Mouse (Mus musculus) forebrain, embryonic 14.5 days (tissue): ENCODE measurements around the gene Pabpn1. TPM values are rescaled to one million over a fixed set of nuclear protein-coding genes. Genes with fewer than 3 reads are reported as not detected.

ENCODE experiments used
- ATAC-seq: fragments of 200-750 bp; cut with Nextera tagmentation; 2 replicates; pipeline ENCODE4 v1.8.0; 2017; ENCODE audit warnings: mild to moderate bottlenecking, moderate library complexity
- DNase-seq: peaks from one replicate; pipeline ENCODE4 v3.0.0-alpha.2; 2015; ENCODE audit warnings: low spot score
- H3K27ac ChIP-seq: fragments of 300-500 bp; sonication (generic); 2 replicates; pipeline ENCODE4 v1.5.1; 2014; ENCODE audit warnings: low read depth, mild to moderate bottlenecking, control low read depth, low read length, moderate library complexity
- H3K27me3 ChIP-seq: fragments of 300-500 bp; sonication (generic); replicated peaks from 2 replicates; pipeline ENCODE4 v1.6.1; 2014; ENCODE audit warnings: low read length, control low read depth, mixed read lengths; ENCODE audit not compliant: control insufficient read depth, insufficient read depth
- H3K36me3 ChIP-seq: fragments of 300-500 bp; sonication (generic); 2 replicates; pipeline ENCODE4 v1.6.1; 2014; ENCODE audit warnings: low read length, control low read depth; ENCODE audit not compliant: control insufficient read depth, insufficient read depth
- H3K4me1 ChIP-seq: fragments of 300-500 bp; sonication (generic); 2 replicates; pipeline ENCODE4 v1.6.1; 2014; ENCODE audit warnings: antibody characterized with exemption, low read length, control low read depth; ENCODE audit not compliant: control insufficient read depth, insufficient read depth
- H3K4me2 ChIP-seq: fragments of 300-500 bp; sonication (generic); 2 replicates; pipeline ENCODE4 v1.6.1; 2014; ENCODE audit warnings: mild to moderate bottlenecking, control low read depth, low read length
- H3K4me3 ChIP-seq: fragments of 300-500 bp; sonication (generic); 2 replicates; pipeline ENCODE4 v1.5.1; 2014; ENCODE audit warnings: low read depth, low read length, control low read depth
- H3K9ac ChIP-seq: fragments of 300-500 bp; sonication (generic); 2 replicates; pipeline ENCODE4 v1.6.1; 2014; ENCODE audit warnings: mild to moderate bottlenecking, low read length, control low read depth, moderate library complexity
- H3K9me3 ChIP-seq: fragments of 300-500 bp; sonication (generic); replicated peaks from 2 replicates; pipeline ENCODE4 v1.6.1; 2016; ENCODE audit warnings: low read length, control low read depth, mixed read lengths; ENCODE audit not compliant: control insufficient read depth
- WGBS: fragments of 180-500 bp; shearing (Covaris S2); extraction: QIAGEN DNeasy Blood & Tissue Kit; methylation state at CpG from one replicate; pipeline ENCODE4 v1.1.7; 2014; 5-methylcytosine and 5-hydroxymethylcytosine counted together
- polyA plus RNA-seq: library from polyadenylated mRNA; unstranded; fragments of >200 nt; fragmentation: Nextera tagmentation; extraction: Ambion mirVana; gene quantifications from 2 replicates; pipeline ENCODE4 v1.2.1, GENCODE M21; 2014

Gene Pabpn1
- polyA plus RNA-seq, 1 experiment from 2014 or later, result 140 TPM

DNA sequence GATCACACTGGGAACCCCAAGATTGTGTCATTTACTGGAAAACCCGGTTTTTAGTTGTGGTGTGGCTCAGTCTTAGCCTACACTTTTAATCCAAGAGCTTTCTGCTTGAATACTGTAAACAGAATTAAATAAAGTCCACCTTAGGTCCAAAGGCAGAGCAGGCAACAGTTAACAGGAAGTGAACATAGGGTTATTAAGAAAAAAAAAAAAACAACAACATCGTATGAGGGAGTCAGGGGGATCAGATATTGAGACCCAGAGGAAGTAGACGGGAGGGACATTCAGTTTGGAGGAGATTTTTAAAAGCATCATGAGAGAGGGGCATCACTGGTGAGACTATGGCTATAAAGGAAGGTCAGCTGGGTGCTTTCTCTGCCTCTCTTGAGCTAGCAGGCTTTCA, 26.0 kb upstream of the Pabpn1 start:
- Histone ChIP-seq H3K4me1 (peaks cover 5% of the 10 kb centered on the region), H3K9ac (no peak overlapping the region), H3K4me2 (no peak overlapping the region), H3K9me3 (no peaks in the 10 kb centered on the region), H3K4me3 (no peak overlapping the region), H3K27me3 (no peaks in the 10 kb centered on the region), H3K36me3 (no peaks in the 10 kb centered on the region), H3K27ac (no peak overlapping the region)
- DNase-seq, result no peak
- 51% methylated on average over 3 of the region's 3 CpGs for WGBS
- no peak for ATAC-seq

DNA sequence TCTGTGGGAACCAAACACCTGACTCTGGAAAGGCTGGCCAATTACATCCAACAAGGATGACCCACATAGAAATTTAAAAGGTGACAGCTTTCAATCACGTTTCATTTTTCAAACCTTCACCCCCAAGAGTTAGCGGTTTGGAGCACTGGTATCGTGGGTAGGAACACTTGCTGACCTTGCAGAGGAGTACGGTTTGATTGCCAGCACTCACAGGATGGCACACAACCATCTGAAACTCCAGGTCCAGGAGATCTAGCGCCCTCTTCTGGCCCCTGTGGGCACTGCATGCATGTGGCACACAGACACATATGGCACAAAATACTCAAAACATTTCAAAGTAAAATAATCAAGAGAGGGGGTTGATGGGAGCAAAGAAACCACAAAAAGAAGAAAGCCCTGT, 25.4 kb upstream of the Pabpn1 start:
- no peak for ATAC-seq
- Histone ChIP-seq H3K36me3 (no peaks in the 10 kb centered on the region), H3K4me2 (no peak overlapping the region), H3K27ac (no peak overlapping the region), H3K4me1 (peaks cover 5% of the 10 kb centered on the region), H3K4me3 (no peak overlapping the region), H3K27me3 (no peaks in the 10 kb centered on the region), H3K9me3 (no peaks in the 10 kb centered on the region), H3K9ac (no peak overlapping the region)
- no peak for DNase-seq
- WGBS, result 63% methylated on average over 5 of the region's 5 CpGs

DNA sequence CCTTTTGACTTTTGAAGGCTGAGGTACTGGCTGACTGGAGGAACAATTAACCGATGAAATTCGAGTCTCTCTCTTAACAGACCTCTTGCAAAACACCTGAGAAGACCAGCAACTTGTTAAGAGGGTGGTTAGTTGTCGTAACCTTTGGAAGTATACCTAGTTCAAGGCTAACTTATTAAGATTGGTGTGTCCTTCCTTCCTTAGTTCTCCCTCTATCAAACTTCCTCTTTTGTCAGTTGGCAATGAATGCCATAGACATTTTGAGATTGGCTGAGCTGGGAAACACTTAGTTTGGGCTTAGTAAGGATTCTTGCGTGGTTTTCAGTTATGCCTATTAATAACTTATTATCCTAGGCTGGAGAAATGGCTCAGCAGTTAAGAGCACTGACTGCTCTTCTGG, 24.3 kb upstream of the Pabpn1 start:
- H3K27ac ChIP-seq, result no peak overlapping the region
- no peaks in the 10 kb centered on the region for H3K36me3 ChIP-seq
- no peak for ATAC-seq
- no peak for DNase-seq
- no peaks in the 10 kb centered on the region for H3K9me3 ChIP-seq
- no peaks in the 10 kb centered on the region for H3K27me3 ChIP-seq
- no peak overlapping the region for H3K4me3 ChIP-seq
- H3K4me2 ChIP-seq, result no peak overlapping the region
- 90% methylated on average over 4 of the region's 4 CpGs for WGBS
- H3K9ac ChIP-seq, result no peak overlapping the region
- peaks cover 5% of the 10 kb centered on the region for H3K4me1 ChIP-seq

DNA sequence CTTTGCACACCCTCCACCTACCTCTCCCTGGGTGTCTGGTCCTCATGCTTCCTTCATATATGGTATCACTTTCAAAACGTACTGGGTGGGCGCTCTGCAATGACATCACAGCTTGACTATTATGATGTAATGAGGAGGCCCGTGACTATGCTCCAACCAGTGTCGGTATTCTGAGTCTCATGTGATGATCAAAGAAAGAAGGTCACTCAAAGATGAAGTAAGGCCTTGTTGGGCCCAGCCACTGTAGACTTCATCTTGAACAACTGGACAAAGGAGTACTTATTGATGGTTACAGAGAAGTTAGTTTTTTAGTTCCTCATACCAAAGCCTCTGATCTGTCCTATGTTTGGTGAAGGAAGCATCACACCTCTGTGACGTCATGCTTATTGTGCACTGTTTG, 21.4 kb upstream of the Pabpn1 start, which contains the start of gene Homez:
Homez (minus strand) TSS at position 101 of the 400 bp plus-strand sequence.
- DNase-seq (no peak), ATAC-seq (no peak)
- whole genome bisulfite sequencing, result 90% methylated on average over 5 of the region's 5 CpGs
- Histone ChIP-seq H3K27me3 (no peaks in the 10 kb centered on the region), H3K4me3 (no peak within 1 kb of the TSS), H3K27ac (no peak within 1 kb of the TSS), H3K9ac (no peak within 1 kb of the TSS), H3K9me3 (no peaks in the 10 kb centered on the region), H3K36me3 (no peaks in the 10 kb centered on the region), H3K4me2 (no peak within 1 kb of the TSS), H3K4me1 (0 out of 2 replicates have a peak, but pooled peaks cover 5% of the 10 kb centered on the region)

DNA sequence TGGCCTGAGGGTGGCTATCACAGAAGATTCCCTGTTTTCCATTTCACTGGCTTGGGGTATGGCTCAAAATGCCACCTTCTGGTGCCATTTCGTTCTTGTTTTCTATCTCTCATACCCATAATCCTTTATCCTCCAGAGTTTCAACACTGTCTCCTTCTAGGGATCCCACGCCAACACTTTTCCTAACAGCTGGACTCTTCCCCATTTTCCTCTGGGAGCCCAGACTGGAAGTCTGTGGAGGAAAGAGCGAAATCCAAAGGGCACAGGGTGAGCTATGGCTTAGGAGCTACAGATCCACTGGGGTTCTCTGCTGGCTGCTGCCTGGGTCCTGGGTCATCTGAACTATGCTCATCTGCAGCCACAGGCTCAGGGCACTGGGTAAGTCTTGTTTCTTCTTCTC, 18.1 kb upstream of the Pabpn1 start:
- no peaks in the 10 kb centered on the region for H3K9me3 ChIP-seq
- H3K4me2 ChIP-seq, result no peak overlapping the region
- 93% methylated on average over 3 of the region's 3 CpGs for WGBS
- no peak overlapping the region for H3K27ac ChIP-seq
- peaks cover 10% of the 10 kb centered on the region; the same call in 1 of the 2 replicates for H3K4me1 ChIP-seq
- ATAC-seq, result no peak
- H3K36me3 ChIP-seq, result no peaks in the 10 kb centered on the region
- H3K4me3 ChIP-seq, result no peak overlapping the region
- no peak for DNase-seq
- no peaks in the 10 kb centered on the region for H3K27me3 ChIP-seq
- H3K9ac ChIP-seq, result no peak overlapping the region

DNA sequence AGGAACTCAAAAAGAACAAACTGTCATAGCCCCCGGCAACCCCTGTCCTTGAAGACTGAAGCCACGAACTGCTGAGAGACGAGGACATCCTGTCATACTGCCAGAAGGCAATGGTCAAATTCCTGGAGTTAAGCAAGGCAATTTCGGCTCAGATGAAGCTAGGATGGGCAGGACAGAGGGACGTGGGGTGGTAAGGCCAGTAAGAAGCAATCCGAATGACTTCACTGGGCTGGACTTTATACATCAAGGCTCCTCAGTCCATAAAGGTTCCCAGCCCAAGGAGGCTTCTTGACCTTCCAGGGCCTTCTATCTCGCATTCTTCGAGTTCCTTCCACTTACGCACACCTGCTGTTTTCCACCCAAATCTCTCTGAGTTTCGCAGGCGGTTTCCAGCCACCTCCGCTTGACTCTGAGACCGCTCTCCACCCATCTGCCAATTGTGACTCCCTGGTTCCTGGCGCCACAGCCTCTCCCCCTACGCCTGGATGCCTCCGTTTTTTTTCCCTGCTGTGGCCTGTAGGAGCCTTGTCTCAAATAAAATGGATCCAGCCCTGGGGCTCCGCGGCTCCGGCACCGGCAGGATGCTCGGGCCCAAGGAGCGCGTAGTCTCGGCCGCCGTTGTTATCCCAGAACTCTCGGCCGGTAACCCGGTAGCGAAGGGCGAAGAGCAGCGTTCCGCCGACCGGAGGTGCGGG, 16.3 kb upstream of the Pabpn1 start:
- no peaks in the 10 kb centered on the region for H3K9me3 ChIP-seq
- peak overlapping the region; percentile 68 for H3K4me3 ChIP-seq
- no peaks in the 10 kb centered on the region for H3K27me3 ChIP-seq
- H3K9ac ChIP-seq, result peak overlapping the region; percentile 91
- WGBS, result 4% methylated on average over 36 of the region's 36 CpGs
- no peaks in the 10 kb centered on the region for H3K36me3 ChIP-seq
- H3K27ac ChIP-seq, result peak overlapping the region; percentile 90
- peak; percentile 61 for DNase-seq
- peaks cover 10% of the 10 kb centered on the region; the same call in 1 of the 2 replicates for H3K4me1 ChIP-seq
- peak; percentile 63 for ATAC-seq
- peak overlapping the region; percentile 98 for H3K4me2 ChIP-seq

DNA sequence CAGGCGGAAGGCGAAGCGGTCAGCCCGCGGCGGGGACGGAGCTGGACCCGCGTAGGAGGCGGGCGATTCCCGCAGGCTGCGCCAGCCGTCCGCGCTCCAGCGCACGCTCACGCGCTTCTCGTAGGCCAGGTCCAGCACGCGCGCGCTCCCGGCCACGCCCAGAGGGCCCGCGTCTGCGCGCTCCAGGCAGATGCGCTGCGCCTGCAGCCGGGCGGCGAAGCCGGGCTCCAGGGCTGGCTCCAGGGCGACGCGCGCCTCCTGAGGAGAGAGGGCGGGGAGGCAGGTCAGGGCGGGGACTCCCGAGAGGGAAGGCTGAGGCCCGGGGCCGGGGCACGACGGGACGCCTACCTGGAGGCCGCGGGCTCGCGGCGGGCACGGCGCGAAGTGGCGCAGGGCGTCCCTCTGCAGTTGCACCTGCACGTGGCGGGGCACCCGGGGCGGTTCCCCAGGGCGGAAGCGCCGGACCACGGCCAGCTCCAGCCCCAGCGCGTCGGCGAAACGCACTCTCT, 15.7 kb upstream of the Pabpn1 start:
- H3K9ac ChIP-seq, result peak overlapping the region; percentile 91

DNA sequence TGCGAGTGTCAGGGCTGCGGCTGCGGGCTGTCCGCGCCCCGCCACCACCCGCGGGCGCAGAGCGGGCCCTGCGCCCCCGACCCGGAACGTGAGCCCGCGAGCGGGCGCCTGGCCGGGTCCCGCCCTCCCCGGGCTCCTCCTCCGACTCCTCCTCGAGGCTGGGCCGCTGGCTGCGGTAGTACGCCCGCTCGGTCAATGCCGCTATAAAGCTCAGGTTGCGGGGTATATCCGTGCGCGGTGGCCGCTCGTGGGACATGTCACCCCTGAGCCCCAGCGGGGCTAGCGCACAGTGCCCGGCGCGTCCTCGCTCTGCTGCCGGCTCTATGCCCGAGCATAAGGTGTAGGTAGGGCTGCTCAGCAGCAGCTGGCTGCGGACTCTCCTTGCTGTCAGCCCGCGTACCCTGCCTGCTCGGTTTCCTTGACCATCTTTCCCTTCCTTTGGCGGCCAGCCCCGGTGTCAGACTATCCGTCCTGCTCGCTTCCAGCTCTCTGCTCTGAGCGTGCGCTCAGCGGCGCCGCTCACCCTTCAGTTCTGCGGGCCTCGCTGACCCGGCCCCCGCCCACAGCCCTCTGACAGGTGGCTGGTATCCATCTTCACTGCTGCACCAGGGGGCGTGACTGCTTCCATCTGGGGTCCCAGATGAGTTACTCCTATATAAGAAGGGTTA, 15.1 kb upstream of the Pabpn1 start, which contains the start of gene Ppp1r3e:
Ppp1r3e (minus strand) TSS at position 503 of the 668 bp plus-strand sequence.
- ATAC-seq (peak; percentile 79), DNase-seq (peak; percentile 59)
- Histone ChIP-seq H3K27ac (peak within 1 kb of the TSS; percentile 90), H3K36me3 (no peaks in the 10 kb centered on the region), H3K27me3 (no peaks in the 10 kb centered on the region), H3K4me3 (peak within 1 kb of the TSS; percentile 68), H3K4me2 (peak within 1 kb of the TSS; percentile 98), H3K9ac (peak within 1 kb of the TSS; percentile 91), H3K9me3 (no peaks in the 10 kb centered on the region), H3K4me1 (peaks cover 10% of the 10 kb centered on the region; the same call in 1 of the 2 replicates)
- WGBS, result under 1% methylated on average over 54 of the region's 61 CpGs

More for the DNA sequence above, 15.7 kb upstream of the Pabpn1 start:
- peak overlapping the region; percentile 90 for H3K27ac ChIP-seq
- WGBS, result under 1% methylated on average over 59 of the region's 72 CpGs
- no peaks in the 10 kb centered on the region for H3K27me3 ChIP-seq
- DNase-seq (peak; percentile 95), ATAC-seq (peak; percentile 93)
- peaks cover 10% of the 10 kb centered on the region; the same call in 1 of the 2 replicates for H3K4me1 ChIP-seq
- H3K9me3 ChIP-seq, result no peaks in the 10 kb centered on the region
- H3K4me2 ChIP-seq, result peak overlapping the region; percentile 98
- no peaks in the 10 kb centered on the region for H3K36me3 ChIP-seq
- H3K4me3 ChIP-seq, result peak overlapping the region; percentile 68
